Mouse (Mus musculus) myocyte (in vitro differentiated cells): ENCODE measurements around the gene Fam81a. TPM values are rescaled to one million over a fixed set of nuclear protein-coding genes. Genes with fewer than 3 reads are reported as not detected.

ENCODE experiments used
- H3K27me3 ChIP-seq: one replicate; pipeline ENCODE4 v1.6.1; 2011; ENCODE audit not compliant: control insufficient read depth, insufficient read depth, insufficient read length
- H3K36me3 ChIP-seq: one replicate; pipeline ENCODE4 v1.6.1; 2011; ENCODE audit not compliant: control insufficient read depth, insufficient read depth
- H3K4me2 ChIP-seq: one replicate; pipeline ENCODE4 v1.6.1; 2011; ENCODE audit warnings: low read depth, control low read depth
- H3K4me3 ChIP-seq: one replicate; pipeline ENCODE4 v1.5.1; 2011; ENCODE audit warnings: mild to moderate bottlenecking, control low read depth, moderate library complexity
- H3K79me2 ChIP-seq: one replicate; pipeline ENCODE4 v1.6.1; 2011; ENCODE audit not compliant: control insufficient read depth, insufficient read depth
- H3ac ChIP-seq: one replicate; pipeline ENCODE4 v1.6.1; 2011; ENCODE audit not compliant: control insufficient read depth, insufficient read length
- POLR2A ChIP-seq: IDR thresholded peaks from one replicate; pipeline ENCODE4 v1.6.1; 2011; ENCODE audit warnings: low read depth, mild to moderate bottlenecking, control low read depth, moderate library complexity; ENCODE audit not compliant: insufficient read length
- SRF ChIP-seq: IDR thresholded peaks from one replicate; pipeline ENCODE4 v1.6.1; 2011; ENCODE audit warnings: low read depth; ENCODE audit not compliant: control insufficient read depth, insufficient read length
- polyA plus RNA-seq: library from polyadenylated mRNA; unstranded; fragments of >200 nt; fragmentation: generic; extraction: Trizol; gene quantifications from one replicate; pipeline ENCODE4 v1.2.1, GENCODE M21; 2012; ENCODE audit warnings: missing spikeins

Fam81a gene
- polyA plus RNA-seq, 1 experiment = 0.20 TPM

DNA sequence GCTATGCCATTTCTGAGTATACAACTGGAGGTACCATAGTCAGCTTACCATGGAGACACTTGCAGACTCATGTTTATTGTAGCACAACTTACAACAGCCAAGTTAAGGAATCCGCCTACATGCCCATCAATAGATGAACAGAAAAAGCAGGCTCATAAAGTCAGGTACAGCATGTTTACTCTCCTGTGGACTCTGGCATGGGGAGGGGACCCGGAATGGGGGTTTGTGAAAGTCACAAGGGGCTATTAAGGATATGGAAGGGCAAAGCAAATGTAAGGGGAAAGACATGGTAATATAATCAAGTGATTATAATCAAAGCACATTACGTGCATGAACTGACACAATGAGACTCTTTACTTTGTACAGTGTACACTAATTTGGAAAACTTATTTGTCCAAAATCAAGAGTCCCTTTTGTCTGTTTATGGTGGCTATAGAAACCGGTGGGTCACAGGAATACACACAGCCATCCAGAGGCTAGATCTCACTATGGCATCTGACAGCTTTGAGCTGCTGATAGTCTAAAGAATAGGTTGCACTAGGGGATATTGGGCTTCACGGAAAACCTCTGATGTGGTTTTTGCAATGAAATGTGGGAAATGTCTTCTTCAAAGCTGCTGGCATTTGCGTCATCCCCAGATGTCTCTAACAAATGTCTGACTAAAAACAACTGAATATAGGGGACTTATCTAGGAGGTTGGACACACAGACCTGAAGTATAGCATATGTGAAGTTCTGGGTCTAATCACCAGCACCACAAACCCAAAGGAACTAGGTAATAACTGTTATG is 102.6 kb downstream of the Fam81a start:
- Histone ChIP-seq H3K36me3 (no peaks in the 10 kb centered on the region), H3K4me2 (no peak overlapping the region), H3ac (no peak overlapping the region), H3K27me3 (no peaks in the 10 kb centered on the region), H3K79me2 (no peaks in the 10 kb centered on the region), H3K4me3 (no peak overlapping the region)
- no peak for TF ChIP-seq POLR2A
- no peak for TF ChIP-seq SRF

Other genes starting within 250 kb of the Fam81a start
- 96.8 TPM for gene Bnip2, start 153.1 kb downstream of the Fam81a start, polyA plus RNA-seq
- gene Gtf2a2, start 130.0 kb downstream of the Fam81a start, polyA plus RNA-seq = 71.1 TPM
- gene Gcnt3, start 104.5 kb downstream of the Fam81a start, polyA plus RNA-seq = 0.05 TPM
- gene Myo1e, start 64.8 kb upstream of the Fam81a start, polyA plus RNA-seq = 26.5 TPM